Mouse (Mus musculus) heart, adult 2 months (tissue): ENCODE measurements around the gene Pdia5. TPM values are rescaled to one million over a fixed set of nuclear protein-coding genes. Genes with fewer than 3 reads are reported as not detected.

Experiments
- DNase-seq, 2 experiments: peaks; one replicate each; pipeline ENCODE4 v3.0.0; 2021
- H3K27ac ChIP-seq: fragments of 200-600 bp; 2 replicates; pipeline ENCODE4 v1.8.1; 2022
- H3K27me3 ChIP-seq: fragments of 200-500 bp; 2 replicates; pipeline ENCODE4 v1.6.1; 2012; ENCODE audit warnings: mild to moderate bottlenecking, low read length, inconsistent platforms, mixed read lengths; ENCODE audit not compliant: control insufficient read depth, insufficient read depth
- H3K36me3 ChIP-seq: fragments of 200-500 bp; 2 replicates; pipeline ENCODE4 v1.6.1; 2012; ENCODE audit warnings: low read length, inconsistent platforms; ENCODE audit not compliant: control insufficient read depth, insufficient read depth
- H3K4me1 ChIP-seq: fragments of 200-500 bp; 2 replicates; pipeline ENCODE4 v1.6.1; 2011; ENCODE audit warnings: low read length; ENCODE audit not compliant: control insufficient read depth, insufficient read depth
- H3K4me3 ChIP-seq: fragments of 200-600 bp; 2 replicates; pipeline ENCODE4 v1.8.1; 2022
- H3K79me2 ChIP-seq: fragments of 200-500 bp; replicated peaks from 2 replicates; pipeline ENCODE4 v1.6.1; 2012; ENCODE audit warnings: mild to moderate bottlenecking, inconsistent platforms, low read length, moderate library complexity, mixed read lengths; ENCODE audit not compliant: control insufficient read depth, insufficient read depth
- H3K9ac ChIP-seq: fragments of 200-500 bp; 2 replicates; pipeline ENCODE4 v1.6.1; 2012; ENCODE audit warnings: low read depth, mild to moderate bottlenecking, control low read depth, inconsistent platforms, low read length, mixed read lengths
- CTCF ChIP-seq: fragments of 200-600 bp; IDR thresholded peaks from 2 replicates; pipeline ENCODE4 v1.8.1; 2022; ENCODE audit warnings: antibody characterized with exemption, mild to moderate bottlenecking, moderate library complexity
- EP300 ChIP-seq: fragments of 200-500 bp; IDR thresholded peaks from 2 replicates; pipeline ENCODE4 v1.6.1; 2011; ENCODE audit warnings: low read depth, low read length, control low read depth; ENCODE audit not compliant: insufficient read depth
- POLR2A ChIP-seq: fragments of 200-500 bp; IDR thresholded peaks from 2 replicates; pipeline ENCODE4 v1.6.1; 2011; ENCODE audit warnings: mild to moderate bottlenecking, low read depth, low read length, control low read depth; ENCODE audit not compliant: insufficient read depth
- WGBS: fragments of 180-500 bp; shearing (Covaris S2); methylation state at CpG from one replicate; pipeline ENCODE4 v1.1.7; 2018; 5-methylcytosine and 5-hydroxymethylcytosine counted together
- intact Hi-C: fragments of 180-260 bp; cut with DNase I; formaldehyde crosslinking; loops from one replicate; pipeline ENCODE4 v1.15.1; 2025
- polyA plus RNA-seq: library from polyadenylated mRNA; depleted of rRNA; stranded (reverse); fragments of >200 nt; gene quantifications from 2 replicates; pipeline ENCODE4 v1.2.3, GENCODE M21; 2012
- total RNA-seq, 2 experiments: library from RNA; stranded (reverse); gene quantifications; 2 replicates each; pipeline ENCODE4 v1.2.3; 2021

Pdia5 gene
- total and polyA plus RNA-seq, 3 experiments: 4.1 to 5.0 (median 4.4) TPM

- Histone ChIP-seq H3K9ac (no peak overlapping the region), H3K4me3 (no peak overlapping the region), H3K27me3 (no peaks in the 10 kb centered on the region), H3K27ac (no peak overlapping the region), H3K36me3 (no peaks in the 10 kb centered on the region), H3K4me1 (no peaks in the 10 kb centered on the region), H3K79me2 (no peaks in the 10 kb centered on the region)
- WGBS: 95% methylated on average over 16 of the region's 16 CpGs
- TF ChIP-seq POLR2A: no peak
- TF ChIP-seq EP300: no peak
- TF ChIP-seq CTCF: no peak
- intact Hi-C loops: no loop called here
- DNase-seq: no peak
Measured at GRCm38 (mm10) chr16:35450018-35450630, 40.5 kb downstream of the Pdia5 start.

- Histone ChIP-seq H3K79me2 (no peaks in the 10 kb centered on the region), H3K4me1 (0 out of 2 replicates have a peak, but pooled peaks cover 2% of the 10 kb centered on the region), H3K4me3 (no peak overlapping the region), H3K27ac (no peak overlapping the region), H3K36me3 (no peaks in the 10 kb centered on the region), H3K9ac (no peak overlapping the region), H3K27me3 (no peaks in the 10 kb centered on the region)
- intact Hi-C loops: no loop called here
- TF ChIP-seq POLR2A (no peak), CTCF (no peak), EP300 (no peak)
- 97% methylated on average over 4 of the region's 4 CpGs for whole genome bisulfite sequencing
- no peak for DNase-seq
Measured at GRCm38 (mm10) chr16:35442026-35442415, 48.7 kb downstream of the Pdia5 start.

- Histone ChIP-seq H3K4me1 (0 out of 2 replicates have a peak, but pooled peaks cover 2% of the 10 kb centered on the region), H3K36me3 (no peaks in the 10 kb centered on the region), H3K79me2 (no peaks in the 10 kb centered on the region), H3K27ac (no peak overlapping the region), H3K9ac (no peak overlapping the region), H3K4me3 (no peak overlapping the region), H3K27me3 (no peaks in the 10 kb centered on the region)
- WGBS: 89% methylated on average over 9 of the region's 9 CpGs
- intact Hi-C loops: no loop called here
- DNase-seq: no peak
- TF ChIP-seq CTCF (no peak), POLR2A (no peak), EP300 (no peak)
Measured at GRCm38 (mm10) chr16:35441346-35442025, 49.2 kb downstream of the Pdia5 start.

GRCm38 (mm10) chr16:35439046-35439445, 51.6 kb downstream of the Pdia5 start:
- H3K4me3 ChIP-seq: no peak overlapping the region
- H3K27ac ChIP-seq: peak overlapping the region; percentile 52
- H3K9ac ChIP-seq: no peak overlapping the region

GRCm38 (mm10) chr16:35431608-35432007, 59.1 kb downstream of the Pdia5 start:
- Histone ChIP-seq H3K36me3 (no peaks in the 10 kb centered on the region), H3K9ac (no peak overlapping the region), H3K4me1 (no peaks in the 10 kb centered on the region), H3K79me2 (no peaks in the 10 kb centered on the region), H3K27ac (no peak overlapping the region), H3K4me3 (no peak overlapping the region), H3K27me3 (no peaks in the 10 kb centered on the region)
- WGBS: 85% methylated on average over 4 of the region's 4 CpGs
- intact Hi-C loops: no loop called here
- TF ChIP-seq POLR2A: no peak
- no peak for TF ChIP-seq EP300
- no peak for TF ChIP-seq CTCF
- DNase-seq: no peak

More at GRCm38 (mm10) chr16:35439046-35439445, 51.6 kb downstream of the Pdia5 start:
- H3K36me3 ChIP-seq: no peaks in the 10 kb centered on the region
- H3K4me1 ChIP-seq: 0 out of 2 replicates have a peak, but pooled peaks cover 2% of the 10 kb centered on the region
- DNase-seq: peak in 1 of 2 experiments; percentile 37
- H3K79me2 ChIP-seq: no peaks in the 10 kb centered on the region
- TF ChIP-seq POLR2A (no peak), EP300 (peak; percentile 66; the same call in 1 of the 2 replicates), CTCF (no peak)
- WGBS: 66% methylated on average over 1 of the region's 1 CpGs
- H3K27me3 ChIP-seq: no peaks in the 10 kb centered on the region
- intact Hi-C loops: no loop called here

GRCm38 (mm10) chr16:35424926-35425325, 65.7 kb downstream of the Pdia5 start:
- no peak for TF ChIP-seq CTCF
- TF ChIP-seq EP300: no peak
- TF ChIP-seq POLR2A: no peak
- Histone ChIP-seq H3K9ac (no peak overlapping the region), H3K36me3 (no peaks in the 10 kb centered on the region), H3K27me3 (no peaks in the 10 kb centered on the region), H3K4me3 (no peak overlapping the region), H3K79me2 (no peaks in the 10 kb centered on the region), H3K27ac (no peak overlapping the region), H3K4me1 (no peaks in the 10 kb centered on the region)
- intact Hi-C loops: loop anchor here (5.0 kb wide), 2 partner anchors 117 to 202 kb away; partner anchors contain the start of gene Sema5b
- 86% methylated on average over 4 of the region's 4 CpGs for WGBS
- no peak for DNase-seq
